Mouse (Mus musculus) kidney, embryonic 16.5 days (tissue): Measurements from ENCODE around the gene Pex19. TPM values are rescaled to one million over a fixed set of nuclear protein-coding genes. Genes with fewer than 3 reads are reported as not detected.

Source experiments
- ATAC-seq: fragments of 200-750 bp; cut with Nextera tagmentation; 2 replicates; pipeline ENCODE4 v1.8.0; 2017; ENCODE audit warnings: moderate TSS enrichment; ENCODE audit not compliant: low FRiP score, low TSS enrichment
- H3K27ac ChIP-seq: fragments of 300-500 bp; sonication (generic); 2 replicates; pipeline ENCODE4 v1.5.1; 2014; ENCODE audit warnings: low read length
- H3K27me3 ChIP-seq: fragments of 300-500 bp; sonication (generic); 2 replicates; pipeline ENCODE4 v1.6.1; 2014; ENCODE audit warnings: low read length, control low read depth, mixed read lengths; ENCODE audit not compliant: insufficient read depth
- H3K36me3 ChIP-seq: fragments of 300-500 bp; sonication (generic); 2 replicates; pipeline ENCODE4 v1.6.1; 2014; ENCODE audit warnings: low read length, control low read depth, mixed read lengths; ENCODE audit not compliant: insufficient read depth
- H3K4me1 ChIP-seq: fragments of 300-500 bp; sonication (generic); 2 replicates; pipeline ENCODE4 v1.6.1; 2014; ENCODE audit warnings: low read length, control low read depth, mixed read lengths; ENCODE audit not compliant: insufficient read depth
- H3K4me2 ChIP-seq: fragments of 300-500 bp; sonication (generic); replicated peaks from 2 replicates; pipeline ENCODE4 v1.6.1; 2014; ENCODE audit warnings: low read depth, low read length
- H3K4me3 ChIP-seq: fragments of 300-500 bp; sonication (generic); 2 replicates; pipeline ENCODE4 v1.5.1; 2014; ENCODE audit warnings: mild to moderate bottlenecking, low read length
- H3K9ac ChIP-seq: fragments of 300-500 bp; sonication (generic); replicated peaks from 2 replicates; pipeline ENCODE4 v1.6.1; 2014; ENCODE audit warnings: low read length
- H3K9me3 ChIP-seq: fragments of 300-500 bp; sonication (generic); 2 replicates; pipeline ENCODE4 v1.6.1; 2016; ENCODE audit warnings: low read length, control low read depth
- WGBS: fragments of 180-500 bp; shearing (Covaris S2); extraction: QIAGEN DNeasy Blood & Tissue Kit; methylation state at CpG from one replicate; pipeline ENCODE4 v1.1.7; 2014; 5-methylcytosine and 5-hydroxymethylcytosine counted together
- polyA plus RNA-seq: library from polyadenylated mRNA; unstranded; fragments of >200 nt; fragmentation: Nextera tagmentation; extraction: Ambion mirVana; gene quantifications from 2 replicates; pipeline ENCODE4 v1.2.1, GENCODE M21; 2015

Pex19 gene
- polyA plus RNA-seq, 1 experiment from 2014 or later, result 170 TPM

DNA sequence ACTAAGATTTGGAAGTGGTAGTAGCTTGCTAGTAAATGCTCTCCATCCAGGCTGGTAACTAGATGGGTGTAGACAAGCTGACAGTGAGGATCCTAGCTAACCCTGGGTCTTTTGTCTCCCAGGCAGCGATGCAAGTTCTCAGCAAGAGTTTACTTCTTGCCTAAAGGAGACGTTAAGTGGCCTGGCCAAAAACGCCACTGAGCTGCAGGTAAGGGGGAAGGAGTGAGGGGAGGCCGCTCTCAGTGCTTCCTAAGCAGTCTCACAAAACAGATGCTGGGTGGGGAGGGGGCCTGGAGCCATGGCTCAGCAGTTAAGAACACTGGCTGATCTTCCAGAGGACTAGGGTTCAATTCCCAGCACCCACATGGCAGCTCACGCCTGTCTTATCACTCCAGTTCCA lies 3.2 kb downstream of the Pex19 start:
- H3K27ac ChIP-seq, result no peak overlapping the region
- 97% methylated on average over 5 of the region's 5 CpGs for WGBS
- ATAC-seq, result no peak
- H3K4me1 ChIP-seq, result peaks cover 9% of the 10 kb centered on the region
- peaks cover 55% of the 10 kb centered on the region for H3K36me3 ChIP-seq
- H3K27me3 ChIP-seq, result no peaks in the 10 kb centered on the region
- H3K9me3 ChIP-seq, result 0 out of 2 replicates have a peak, but pooled peaks cover 3% of the 10 kb centered on the region
- H3K4me2 ChIP-seq, result no peak overlapping the region
- H3K4me3 ChIP-seq, result no peak overlapping the region
- no peak overlapping the region for H3K9ac ChIP-seq

DNA sequence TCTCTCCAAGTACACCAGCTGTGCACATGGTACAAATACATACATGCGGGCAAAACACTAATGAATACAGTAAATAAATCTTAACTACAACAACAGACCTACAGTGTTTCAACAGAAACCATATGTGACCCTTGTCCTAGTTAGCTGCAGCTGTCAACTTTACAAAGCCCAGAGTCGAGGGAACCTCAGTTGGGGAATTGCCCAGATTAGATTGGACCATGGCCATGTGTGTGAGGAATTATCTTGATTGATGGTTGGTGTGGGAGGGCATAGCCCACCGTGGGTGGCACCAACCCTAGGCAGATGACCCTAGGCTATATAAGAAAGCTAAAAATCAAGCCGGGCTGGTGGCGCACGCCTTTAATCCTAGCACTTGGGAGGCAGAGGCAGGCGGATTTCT lies 5.8 kb downstream of the Pex19 start:
- H3K27me3 ChIP-seq, result no peaks in the 10 kb centered on the region
- no peak overlapping the region for H3K27ac ChIP-seq
- ATAC-seq, result no peak
- H3K9me3 ChIP-seq, result 0 out of 2 replicates have a peak, but pooled peaks cover 3% of the 10 kb centered on the region
- WGBS, result 87% methylated on average over 7 of the region's 7 CpGs
- H3K4me1 ChIP-seq, result peaks cover 6% of the 10 kb centered on the region
- no peak overlapping the region for H3K4me3 ChIP-seq
- no peak overlapping the region for H3K9ac ChIP-seq
- H3K36me3 ChIP-seq, result peaks cover 70% of the 10 kb centered on the region
- no peak overlapping the region for H3K4me2 ChIP-seq

DNA sequence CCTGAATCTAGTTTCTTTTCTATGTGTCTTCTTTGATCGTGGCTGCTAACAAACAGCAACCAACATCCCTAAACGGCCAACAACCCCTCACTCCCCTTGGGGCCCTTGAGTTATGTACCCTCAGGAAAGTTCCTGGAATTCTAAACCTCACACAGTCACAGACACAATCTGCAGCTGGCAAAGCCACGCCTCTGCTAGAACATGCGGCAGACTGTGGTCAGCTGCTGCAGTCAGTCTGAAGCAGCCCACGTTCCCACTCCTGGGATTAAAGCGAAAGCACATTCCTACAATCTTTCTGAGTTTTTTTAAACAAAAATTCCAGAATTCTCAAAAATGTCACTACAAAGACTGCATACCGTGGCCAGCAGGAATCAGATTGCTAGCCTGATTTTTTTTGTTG lies 7.0 kb downstream of the Pex19 start:
- 83% methylated on average over 7 of the region's 7 CpGs for WGBS
- Histone ChIP-seq H3K4me1 (no peaks in the 10 kb centered on the region), H3K9ac (no peak overlapping the region), H3K4me2 (no peak overlapping the region), H3K9me3 (0 out of 2 replicates have a peak, but pooled peaks cover 3% of the 10 kb centered on the region), H3K4me3 (no peak overlapping the region), H3K36me3 (peaks cover 68% of the 10 kb centered on the region), H3K27ac (no peak overlapping the region), H3K27me3 (no peaks in the 10 kb centered on the region)
- ATAC-seq, result no peak

DNA sequence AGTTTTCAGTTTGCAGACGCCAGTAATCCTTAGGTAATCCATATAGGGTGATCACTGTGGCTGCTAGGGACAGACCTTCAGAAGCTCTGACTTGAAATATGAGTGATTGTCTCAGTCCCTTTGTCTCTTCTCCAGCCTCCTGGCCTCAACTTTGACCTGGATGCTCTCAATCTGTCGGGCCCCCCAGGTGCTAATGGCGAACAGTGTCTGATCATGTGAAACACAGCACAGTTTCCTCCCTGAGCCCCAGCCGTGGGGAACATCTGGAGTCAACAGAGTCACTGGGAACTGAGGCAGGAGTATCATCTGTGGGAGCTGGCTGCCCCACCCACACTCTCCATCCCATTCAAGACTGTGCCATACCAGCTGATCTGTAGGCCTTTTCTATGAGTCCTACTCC lies 7.5 kb downstream of the Pex19 start:
- ATAC-seq, result no peak
- WGBS, result 76% methylated on average over 4 of the region's 4 CpGs
- no peaks in the 10 kb centered on the region for H3K4me1 ChIP-seq
- H3K4me2 ChIP-seq, result no peak overlapping the region
- no peaks in the 10 kb centered on the region for H3K27me3 ChIP-seq
- no peak overlapping the region for H3K27ac ChIP-seq
- H3K9ac ChIP-seq, result no peak overlapping the region
- no peak overlapping the region for H3K4me3 ChIP-seq
- H3K9me3 ChIP-seq, result 0 out of 2 replicates have a peak, but pooled peaks cover 3% of the 10 kb centered on the region
- H3K36me3 ChIP-seq, result peaks cover 63% of the 10 kb centered on the region

DNA sequence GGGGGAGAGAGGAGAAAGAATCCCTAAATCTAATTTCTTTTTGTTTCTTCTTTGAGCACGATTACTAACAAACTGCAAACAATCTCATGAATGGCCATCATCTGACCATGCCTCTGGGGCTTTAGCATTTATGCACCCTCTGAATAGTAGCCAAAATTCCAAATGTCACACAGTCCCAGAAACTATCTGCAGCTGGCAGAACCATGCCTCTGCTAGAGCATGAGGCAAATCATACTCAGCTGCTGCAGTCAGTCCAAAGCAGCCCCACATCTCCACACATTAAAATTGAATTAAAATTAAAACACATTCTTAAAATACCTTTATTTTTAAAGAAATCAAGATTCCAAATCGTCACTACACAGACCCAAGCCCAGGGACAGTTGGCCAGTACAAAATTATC lies 13.6 kb downstream of the Pex19 start:
- no peak overlapping the region for H3K27ac ChIP-seq
- H3K9ac ChIP-seq, result no peak overlapping the region
- H3K36me3 ChIP-seq, result peaks cover 11% of the 10 kb centered on the region
- ATAC-seq, result no peak
- H3K4me2 ChIP-seq, result no peak overlapping the region
- H3K27me3 ChIP-seq, result no peaks in the 10 kb centered on the region
- no peaks in the 10 kb centered on the region for H3K9me3 ChIP-seq
- H3K4me1 ChIP-seq, result 0 out of 2 replicates have a peak, but pooled peaks cover 3% of the 10 kb centered on the region
- H3K4me3 ChIP-seq, result no peak overlapping the region
- 72% methylated on average over 2 of the region's 2 CpGs for WGBS

DNA sequence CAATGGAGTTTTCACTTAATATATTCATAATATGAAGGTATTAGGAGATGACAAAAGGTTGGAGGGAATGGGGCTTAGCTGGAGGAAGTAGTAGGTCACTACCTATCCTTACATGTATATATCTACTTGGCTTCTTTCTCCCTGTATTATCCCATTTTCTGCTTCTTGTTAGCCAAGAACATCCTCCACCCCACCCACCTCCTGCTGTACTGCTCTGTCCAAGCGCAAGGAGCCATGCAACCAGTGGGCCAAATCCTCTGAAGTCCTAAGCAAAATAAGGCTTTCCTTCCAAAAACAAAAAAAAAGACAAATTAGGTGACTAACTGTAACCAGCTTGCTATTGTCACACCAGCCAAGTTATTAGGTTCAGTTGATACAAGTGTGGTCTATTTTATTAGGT lies 14.3 kb downstream of the Pex19 start:
- ATAC-seq, result no peak
- no peaks in the 10 kb centered on the region for H3K9me3 ChIP-seq
- peaks cover 7% of the 10 kb centered on the region for H3K36me3 ChIP-seq
- no peak overlapping the region for H3K4me2 ChIP-seq
- H3K4me1 ChIP-seq, result 0 out of 2 replicates have a peak, but pooled peaks cover 3% of the 10 kb centered on the region
- no peak overlapping the region for H3K4me3 ChIP-seq
- H3K27ac ChIP-seq, result no peak overlapping the region
- no peaks in the 10 kb centered on the region for H3K27me3 ChIP-seq
- no peak overlapping the region for H3K9ac ChIP-seq
- 96% methylated on average over 1 of the region's 1 CpGs for WGBS

DNA sequence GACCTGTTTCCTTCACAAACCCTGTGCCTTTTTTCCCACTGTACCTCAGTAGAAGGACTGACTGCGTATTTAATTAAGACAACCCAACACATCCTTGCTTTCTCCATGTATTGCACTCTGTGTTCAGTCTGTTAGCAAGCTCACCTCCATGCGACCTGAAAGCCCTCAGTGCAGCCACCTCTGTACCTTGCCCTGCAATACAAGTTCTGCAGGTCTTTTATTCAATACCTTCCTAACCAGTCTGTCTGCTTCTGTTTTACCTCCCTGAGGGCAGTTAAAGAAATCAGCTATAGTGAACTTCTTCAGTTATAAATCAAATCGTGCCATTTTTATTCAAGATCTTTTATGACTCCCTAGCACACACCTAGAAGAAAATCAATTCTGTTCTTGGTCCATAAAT lies 15.0 kb downstream of the Pex19 start:
- no peak overlapping the region for H3K4me3 ChIP-seq
- ATAC-seq, result no peak
- WGBS, result 65% methylated on average over 3 of the region's 3 CpGs
- no peaks in the 10 kb centered on the region for H3K9me3 ChIP-seq
- no peak overlapping the region for H3K9ac ChIP-seq
- H3K4me2 ChIP-seq, result no peak overlapping the region
- H3K4me1 ChIP-seq, result 0 out of 2 replicates have a peak, but pooled peaks cover 3% of the 10 kb centered on the region
- no peak overlapping the region for H3K27ac ChIP-seq
- H3K36me3 ChIP-seq, result no peaks in the 10 kb centered on the region
- no peaks in the 10 kb centered on the region for H3K27me3 ChIP-seq

DNA sequence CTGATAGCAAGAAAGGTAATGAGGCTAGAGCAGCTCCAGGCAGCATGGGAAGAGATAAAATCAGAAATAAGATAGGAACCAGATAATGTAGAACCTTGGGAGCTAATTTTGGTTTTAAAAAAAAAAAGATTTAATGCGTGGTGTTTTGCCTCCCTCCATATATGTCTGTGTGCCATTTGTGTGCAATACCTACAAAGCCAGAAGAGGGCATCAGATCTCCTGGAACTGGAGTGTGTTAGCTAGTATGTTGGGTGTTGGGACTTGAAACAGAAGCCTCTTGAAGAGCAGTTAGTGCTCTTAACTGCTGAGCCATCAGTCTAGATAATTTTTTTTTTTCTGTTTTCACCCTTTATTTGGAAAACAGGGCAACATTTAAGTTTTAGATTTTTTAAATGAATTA lies 17.0 kb downstream of the Pex19 start:
- 17% methylated on average over 1 of the region's 1 CpGs for WGBS
- H3K36me3 ChIP-seq, result no peaks in the 10 kb centered on the region
- no peak for ATAC-seq
- peaks cover 3% of the 10 kb centered on the region; the same call in 1 of the 2 replicates for H3K4me1 ChIP-seq
- no peaks in the 10 kb centered on the region for H3K27me3 ChIP-seq
- H3K4me3 ChIP-seq, result no peak overlapping the region
- no peaks in the 10 kb centered on the region for H3K9me3 ChIP-seq
- H3K27ac ChIP-seq, result no peak overlapping the region
- no peak overlapping the region for H3K9ac ChIP-seq
- no peak overlapping the region for H3K4me2 ChIP-seq

DNA sequence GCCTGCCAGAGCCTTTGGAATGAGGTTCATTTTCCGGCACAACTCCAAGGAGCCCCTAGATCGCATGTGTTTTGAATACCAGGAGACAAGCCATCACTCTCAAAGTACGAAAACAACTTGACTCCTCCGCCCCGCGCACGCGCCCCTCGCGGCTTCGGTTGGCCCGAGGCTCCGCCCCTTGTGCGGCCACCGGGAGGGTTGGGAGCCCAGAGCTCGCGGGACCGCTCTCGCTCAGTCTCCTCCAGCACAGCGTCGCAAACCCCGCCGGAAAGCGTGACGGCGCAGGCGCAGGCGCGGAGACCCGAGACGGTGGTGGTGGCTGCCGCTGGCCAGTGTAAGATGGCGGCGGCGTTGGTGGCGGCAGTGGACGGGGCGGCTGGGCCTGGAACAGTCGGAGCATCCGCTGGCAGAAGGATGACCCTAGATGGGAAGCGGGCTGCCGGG lies 21.3 kb downstream of the Pex19 start, which contains the start of gene Dcaf8:
Gene Dcaf8, plus strand, starts transcription at position 250 of the 444 bp plus-strand sequence.
- ATAC-seq, result peak; percentile 99
- H3K36me3 ChIP-seq, result peaks cover 19% of the 10 kb centered on the region; the same call in 1 of the 2 replicates
- WGBS, result under 1% methylated on average over 39 of the region's 42 CpGs
- H3K9ac ChIP-seq, result peak within 1 kb of the TSS; percentile 98
- H3K9me3 ChIP-seq, result no peaks in the 10 kb centered on the region
- peaks cover 14% of the 10 kb centered on the region for H3K4me1 ChIP-seq
- H3K4me2 ChIP-seq, result peak within 1 kb of the TSS; percentile 71
- peak within 1 kb of the TSS; percentile 96 for H3K27ac ChIP-seq
- peak within 1 kb of the TSS; percentile 71 for H3K4me3 ChIP-seq
- H3K27me3 ChIP-seq, result no peaks in the 10 kb centered on the region

DNA sequence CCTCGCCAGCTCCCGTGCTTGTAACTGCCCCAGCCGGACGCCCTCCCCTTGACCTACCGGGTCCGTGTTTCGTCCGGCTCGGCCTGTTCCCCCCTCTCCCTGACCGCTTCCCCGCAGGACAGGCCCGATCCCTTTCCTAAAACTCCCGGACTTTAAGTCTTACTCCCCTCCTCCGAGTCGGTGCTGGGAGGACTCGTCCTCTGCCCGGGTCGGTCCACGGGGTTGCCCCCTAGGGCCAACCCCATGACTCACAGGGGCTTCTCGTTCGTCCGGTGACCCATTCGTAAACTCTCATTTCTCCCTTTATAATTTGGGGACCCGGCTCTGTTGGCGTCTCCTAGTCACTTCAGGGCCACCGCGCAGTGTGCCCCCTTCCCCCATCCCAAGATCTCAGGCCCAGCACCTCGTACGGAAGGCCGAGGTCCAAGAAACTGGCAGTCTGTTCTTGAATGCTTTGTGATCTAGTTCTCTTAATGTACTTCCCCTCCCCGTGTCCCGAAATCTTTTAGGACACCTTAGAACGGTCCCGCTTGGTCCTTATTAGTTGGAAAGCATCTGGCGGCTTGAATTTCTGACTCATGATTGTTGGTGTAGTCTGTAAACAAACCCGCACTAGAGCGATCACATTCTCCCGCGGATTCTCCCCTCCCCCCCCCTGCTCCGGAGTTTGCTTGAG lies 21.9 kb downstream of the Pex19 start:
- H3K9ac ChIP-seq, result peak overlapping the region; percentile 98
- H3K4me2 ChIP-seq, result peak overlapping the region; percentile 71
- H3K4me3 ChIP-seq, result peak overlapping the region; percentile 71
- peak overlapping the region; percentile 96 for H3K27ac ChIP-seq
- 0% methylated on average over 39 of the region's 40 CpGs for WGBS
- H3K9me3 ChIP-seq, result no peaks in the 10 kb centered on the region
- no peaks in the 10 kb centered on the region for H3K27me3 ChIP-seq
- no peak; the same call in 1 of the 2 replicates for ATAC-seq
- peaks cover 11% of the 10 kb centered on the region for H3K4me1 ChIP-seq
- H3K36me3 ChIP-seq, result peaks cover 24% of the 10 kb centered on the region; the same call in 1 of the 2 replicates
